Mouse (Mus musculus) megakaryocyte progenitor cell, adult 5-6 weeks (primary cell): Measurements from ENCODE around the gene Cyp3a11. TPM values are rescaled to one million over a fixed set of nuclear protein-coding genes. Genes with fewer than 3 reads are reported as not detected.
"Not testable (repeated sequence)": the region's sequence is repeated elsewhere in the genome, so short reads cannot be mapped to it uniquely, and the experiment has no call there.

ENCODE experiments used
- ATAC-seq: replicated peaks from 2 replicates; pipeline ENCODE4 v1.8.0; 2016; ENCODE audit warnings: mild to moderate bottlenecking, moderate TSS enrichment, inconsistent platforms; ENCODE audit not compliant: poor library complexity
- total RNA-seq, 2 experiments: library from RNA; stranded (forward) in 1 of 2; stranded (reverse) in 1 of 2; fragments of 157-497, 149-512 nt in 1 of 2; fragments of 200-1000 nt in 1 of 2; gene quantifications; 2 replicates each; pipeline versions ENCODE4 v1.2.3 to v1.2.4; 2015 to 2017

The Cyp3a11 gene
- total RNA-seq (2015) (not detected in 2 replicates), total RNA-seq (2017) (not detected in 2 replicates)

- ATAC-seq: no peak
These were observed at the start of gene Cyp3a11 for GRCm38 (mm10) chr5:145879688-145880087. Cyp3a11 (minus strand) TSS chr5:145879964.

GRCm38 (mm10) chr5:145912912-145913311, 33.1 kb upstream of the Cyp3a11 start:
- no peak for ATAC-seq

- no peak for ATAC-seq
These were observed 32.0 kb upstream of the Cyp3a11 start for GRCm38 (mm10) chr5:145911781-145912180.

GRCm38 (mm10) chr5:145906937-145907336, 27.2 kb upstream of the Cyp3a11 start:
- ATAC-seq: not testable (repeated sequence)

GRCm38 (mm10) chr5:145904535-145904934, 24.8 kb upstream of the Cyp3a11 start:
- ATAC-seq: no peak

GRCm38 (mm10) chr5:145903349-145903748, 23.6 kb upstream of the Cyp3a11 start:
- ATAC-seq: no peak

- no peak for ATAC-seq
These were observed 20.7 kb upstream of the Cyp3a11 start for GRCm38 (mm10) chr5:145900436-145900990.

GRCm38 (mm10) chr5:145897271-145897670, 17.5 kb upstream of the Cyp3a11 start:
- no peak for ATAC-seq

GRCm38 (mm10) chr5:145881207-145881606, 1.4 kb upstream of the Cyp3a11 start:
- ATAC-seq: no peak

GRCm38 (mm10) chr5:145867433-145867832, 12.3 kb downstream of the Cyp3a11 start:
- not testable (repeated sequence) for ATAC-seq

GRCm38 (mm10) chr5:145805796-145806195, 74.0 kb downstream of the Cyp3a11 start, which contains the start of gene Cyp3a44:
Cyp3a44 (minus strand) TSS chr5:145805874.
- not testable (repeated sequence) for ATAC-seq

Other genes starting within 250 kb of the Cyp3a11 start
- not detected in 2 replicates for gene Cyp3a41a, start 159.8 kb downstream of the Cyp3a11 start, total RNA-seq (2015)
- gene Cyp3a41a, start 159.8 kb downstream of the Cyp3a11 start, total RNA-seq (2017): not detected in 2 replicates
- not detected in 2 replicates for gene Cyp3a44, start 74.1 kb downstream of the Cyp3a11 start, total RNA-seq (2015)
- gene Cyp3a44, start 74.1 kb downstream of the Cyp3a11 start, total RNA-seq (2017): not detected in 2 replicates
- not detected in 2 replicates for gene Cyp3a25, start 129.7 kb upstream of the Cyp3a11 start, total RNA-seq (2015)
- gene Cyp3a25, start 129.7 kb upstream of the Cyp3a11 start, total RNA-seq (2017): not detected in 2 replicates
- not detected in 2 replicates for gene Cyp3a59, start 199.3 kb upstream of the Cyp3a11 start, total RNA-seq (2015)
- not detected in 2 replicates for gene Cyp3a59, start 199.3 kb upstream of the Cyp3a11 start, total RNA-seq (2017)